Mouse (Mus musculus) R1 (cell line): ENCODE results near the gene Cacna2d4.
"Not testable (repeated sequence)": the region's sequence is repeated elsewhere in the genome, so short reads cannot be mapped to it uniquely, and the experiment has no call there.

Experiments
- DNase-seq: peaks from one replicate; pipeline ENCODE4 v3.0.0-alpha.2; 2018; ENCODE audit warnings: low read depth, low spot score

Cacna2d4 gene

DNA sequence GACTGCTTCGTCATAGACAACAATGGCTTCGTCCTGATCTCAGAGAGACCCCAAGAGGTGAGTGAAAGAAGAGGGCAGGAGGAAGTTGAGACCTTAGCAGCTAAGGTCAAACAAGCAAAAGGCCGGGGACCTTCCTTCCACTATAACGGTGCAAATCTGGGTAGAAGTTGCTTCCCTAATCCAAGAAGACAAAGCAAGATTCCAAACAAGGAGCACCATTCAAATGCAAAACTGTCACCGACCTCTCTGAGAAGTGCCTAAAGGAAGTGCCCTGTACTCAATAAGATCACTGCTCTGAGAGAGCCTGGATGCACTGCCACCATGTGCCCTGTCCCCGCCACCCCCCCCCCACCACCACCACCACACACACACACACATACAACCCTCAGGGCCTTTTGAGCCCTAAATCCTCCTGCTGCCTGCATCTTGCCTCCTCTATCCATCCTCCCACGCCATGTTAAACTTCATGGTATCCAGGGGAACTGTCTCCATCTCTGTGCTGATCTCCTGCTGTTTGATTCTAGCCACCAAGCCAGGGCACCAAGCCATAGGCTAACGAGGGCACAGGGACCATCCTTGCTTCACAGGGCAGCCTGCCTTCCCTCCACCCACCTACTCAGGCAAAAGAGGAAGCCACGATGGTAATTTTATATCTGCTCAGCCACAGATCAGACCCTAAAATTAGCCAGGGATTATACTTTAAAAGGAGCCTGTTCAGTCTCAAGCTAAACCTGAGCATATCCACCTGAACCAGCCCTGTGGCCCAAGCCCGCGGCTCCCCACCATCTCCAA lies 102.0 kb downstream of the Cacna2d4 start:
- DNase-seq: peak; percentile 84

DNA sequence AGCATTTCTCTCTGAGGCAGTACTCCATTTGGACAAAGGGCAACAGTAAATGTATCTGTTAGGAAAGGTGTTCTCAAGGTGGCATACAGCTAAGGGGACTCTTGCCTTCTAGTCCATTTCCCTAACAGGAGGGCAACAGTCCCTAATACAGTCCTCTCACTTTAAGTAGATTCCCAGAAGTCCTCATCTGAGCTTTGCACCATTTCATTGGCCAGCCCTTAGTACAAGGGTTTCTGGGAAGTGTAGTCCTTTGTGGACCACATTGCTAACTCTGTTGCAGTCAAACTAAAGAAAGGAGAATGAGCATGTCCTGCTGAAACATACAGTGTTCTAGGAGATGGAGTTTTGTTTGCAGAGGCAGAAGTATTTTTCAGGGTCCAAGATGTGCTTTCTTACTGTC lies 105.1 kb downstream of the Cacna2d4 start:
- peak; percentile 56 for DNase-seq

DNA sequence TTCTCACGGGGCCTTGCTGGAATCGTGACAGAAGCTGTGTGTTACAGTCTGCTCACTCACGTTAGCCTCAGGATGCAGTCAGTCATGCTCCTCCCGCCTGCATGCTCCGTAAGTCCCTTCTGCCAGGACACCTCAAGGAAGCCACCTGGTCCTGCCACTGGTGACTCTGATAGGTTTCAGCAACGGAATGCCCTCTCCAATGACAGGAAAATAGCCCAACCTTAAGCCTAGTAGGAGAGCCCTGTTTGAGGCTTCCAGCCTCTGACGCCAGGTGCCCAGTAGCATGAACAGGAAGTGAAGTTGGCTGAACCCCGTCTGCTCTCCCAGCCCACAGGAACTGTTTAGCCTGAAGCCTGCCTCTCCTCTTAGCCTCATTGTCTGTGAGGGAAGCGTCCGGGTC lies 109.9 kb downstream of the Cacna2d4 start:
- no peak for DNase-seq

DNA sequence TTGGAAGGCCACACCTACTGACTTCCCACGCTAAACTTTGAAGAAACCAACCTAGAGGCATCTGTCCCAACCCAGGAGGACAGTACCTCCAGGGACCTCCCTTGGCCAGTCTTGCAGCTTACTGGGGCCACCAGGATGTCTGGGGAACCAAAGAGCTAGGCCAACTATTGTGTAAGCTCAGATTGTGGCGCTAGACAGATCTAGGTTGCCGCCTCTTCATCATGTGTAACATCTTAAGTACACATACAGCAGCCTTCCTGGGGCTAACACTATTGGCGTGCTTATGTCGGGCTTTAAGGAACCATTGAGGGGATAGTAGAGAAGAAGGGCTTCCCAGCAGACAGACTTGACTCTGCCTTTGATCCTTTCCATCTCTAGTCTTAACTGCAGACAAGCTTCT lies 111.5 kb downstream of the Cacna2d4 start:
- no peak for DNase-seq

DNA sequence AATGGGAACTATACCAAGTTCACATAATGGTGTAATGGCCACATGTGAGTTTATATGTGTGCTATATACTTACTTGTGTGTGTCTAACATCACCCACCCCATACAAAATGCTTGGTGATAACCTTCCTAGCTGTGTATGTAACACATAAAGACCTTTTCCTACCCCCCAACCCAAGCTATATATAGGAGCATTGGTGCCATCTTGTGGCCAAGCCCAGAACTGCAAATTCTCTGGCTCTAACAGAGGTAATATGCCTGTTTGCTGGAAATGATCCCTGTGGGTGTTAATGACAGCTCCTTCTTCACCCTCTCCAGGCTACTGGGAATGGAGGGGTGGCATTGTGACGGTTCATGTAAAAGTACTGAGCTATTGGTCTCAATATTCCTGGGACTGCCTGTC lies 111.9 kb downstream of the Cacna2d4 start:
- DNase-seq: peak; percentile 74

DNA sequence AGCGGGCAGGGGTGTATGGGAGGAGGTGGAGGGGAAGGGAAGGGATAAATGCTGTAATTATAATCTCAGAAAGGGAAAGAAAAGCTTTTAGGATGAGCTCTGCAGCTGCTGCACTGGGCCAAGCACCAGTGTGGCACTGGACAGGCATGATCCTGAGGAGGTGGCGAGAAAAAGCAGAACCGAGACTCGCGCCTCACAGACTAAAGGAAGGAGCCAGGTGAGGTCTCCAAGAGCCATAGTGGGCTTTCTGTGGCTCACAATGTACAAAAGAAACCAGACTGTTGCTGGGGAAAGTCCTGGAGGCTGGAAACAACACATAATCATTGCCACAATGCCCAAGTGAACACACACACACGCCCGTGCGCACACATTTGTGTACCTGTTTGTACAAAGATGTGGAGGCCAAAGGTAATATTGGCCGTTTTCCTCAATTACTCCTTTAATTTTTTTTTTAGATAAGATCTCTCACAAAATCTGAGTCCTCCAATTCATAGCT lies 114.4 kb downstream of the Cacna2d4 start:
- DNase-seq: no peak

DNA sequence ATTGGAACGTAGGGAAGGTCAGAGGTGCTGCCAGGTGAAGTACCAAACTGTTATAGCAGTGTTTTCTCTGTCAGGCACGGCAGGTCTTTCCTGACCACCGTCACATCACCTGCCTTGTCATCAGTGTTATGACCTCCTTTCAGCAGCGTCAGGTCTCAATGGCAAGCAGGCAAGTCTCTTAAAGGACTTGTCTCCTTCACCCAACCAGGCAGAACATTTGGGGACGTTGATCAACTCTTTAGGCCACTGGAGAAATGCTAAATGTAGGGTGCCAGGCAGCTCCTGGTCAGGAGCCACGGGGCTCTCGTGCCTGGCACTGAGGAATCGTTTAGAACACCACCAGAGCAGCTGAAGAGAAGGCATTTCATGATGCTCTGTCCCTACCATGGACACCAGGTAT lies 115.3 kb downstream of the Cacna2d4 start:
- DNase-seq: no peak

DNA sequence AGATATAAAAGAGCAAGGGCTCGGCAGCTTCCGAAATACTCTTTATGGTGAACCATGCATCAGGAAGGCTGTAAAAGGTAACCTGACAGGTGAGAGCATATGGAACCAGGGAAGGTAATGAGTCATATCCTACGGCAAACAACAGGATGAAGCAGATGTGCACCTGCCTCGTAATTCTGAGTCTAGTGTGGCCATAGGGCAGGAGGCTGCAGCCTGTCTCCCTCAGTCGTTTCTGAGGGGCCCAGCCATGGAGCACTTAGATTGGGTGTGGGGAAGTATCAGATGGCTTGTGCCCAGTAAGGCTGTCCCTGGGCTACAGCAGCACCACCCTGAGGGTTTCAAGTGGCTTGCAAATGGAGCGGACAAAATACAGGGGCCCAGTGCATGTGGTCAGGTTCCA lies 116.2 kb downstream of the Cacna2d4 start:
- DNase-seq: no peak

DNA sequence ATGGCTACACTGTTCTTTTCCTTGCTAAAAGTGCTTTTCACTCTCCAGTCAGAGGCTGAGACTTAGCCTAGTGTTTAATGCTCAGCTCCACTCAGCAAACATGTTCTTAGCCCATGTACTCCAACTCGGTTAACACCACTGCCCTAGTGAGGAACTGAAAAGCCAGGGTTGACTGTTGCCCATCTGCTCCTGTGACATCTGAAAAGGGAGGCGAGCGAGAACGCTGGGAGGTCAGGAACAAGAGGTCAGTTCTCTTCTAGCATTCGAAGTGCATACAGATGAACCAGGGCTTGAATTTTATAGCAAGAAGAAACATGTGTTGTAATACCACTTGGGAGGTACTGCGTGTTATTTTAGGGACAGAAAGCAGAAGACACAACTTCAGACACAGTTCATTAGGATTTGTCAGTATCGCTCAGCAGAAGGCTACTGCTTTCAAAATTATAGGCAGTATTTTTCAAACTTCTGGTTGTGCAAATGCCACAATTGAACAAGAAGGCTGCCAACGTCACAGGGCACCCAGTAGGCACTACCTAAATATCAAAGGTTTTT lies 121.8 kb downstream of the Cacna2d4 start:
- DNase-seq: no peak

DNA sequence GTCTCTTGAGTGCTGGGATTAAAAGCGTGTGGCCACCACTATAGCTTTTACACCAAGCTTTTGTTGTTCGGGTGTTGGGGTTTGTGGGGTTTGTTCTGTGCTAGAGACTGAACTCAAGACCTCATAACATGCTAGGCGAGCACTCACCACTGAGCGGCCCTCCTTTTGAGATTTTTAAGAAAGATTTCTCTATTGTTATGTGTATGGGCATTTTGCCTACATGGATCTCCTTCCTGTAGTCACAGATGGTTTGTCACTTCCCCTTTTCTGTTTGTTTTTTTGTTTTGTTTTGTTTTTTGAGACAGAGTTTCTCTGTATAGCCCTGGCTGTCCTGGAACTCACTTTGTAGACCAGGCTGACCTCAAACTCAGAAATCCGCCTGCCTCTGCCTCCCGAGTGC lies 123.9 kb downstream of the Cacna2d4 start:
- DNase-seq: not testable (repeated sequence)

DNA sequence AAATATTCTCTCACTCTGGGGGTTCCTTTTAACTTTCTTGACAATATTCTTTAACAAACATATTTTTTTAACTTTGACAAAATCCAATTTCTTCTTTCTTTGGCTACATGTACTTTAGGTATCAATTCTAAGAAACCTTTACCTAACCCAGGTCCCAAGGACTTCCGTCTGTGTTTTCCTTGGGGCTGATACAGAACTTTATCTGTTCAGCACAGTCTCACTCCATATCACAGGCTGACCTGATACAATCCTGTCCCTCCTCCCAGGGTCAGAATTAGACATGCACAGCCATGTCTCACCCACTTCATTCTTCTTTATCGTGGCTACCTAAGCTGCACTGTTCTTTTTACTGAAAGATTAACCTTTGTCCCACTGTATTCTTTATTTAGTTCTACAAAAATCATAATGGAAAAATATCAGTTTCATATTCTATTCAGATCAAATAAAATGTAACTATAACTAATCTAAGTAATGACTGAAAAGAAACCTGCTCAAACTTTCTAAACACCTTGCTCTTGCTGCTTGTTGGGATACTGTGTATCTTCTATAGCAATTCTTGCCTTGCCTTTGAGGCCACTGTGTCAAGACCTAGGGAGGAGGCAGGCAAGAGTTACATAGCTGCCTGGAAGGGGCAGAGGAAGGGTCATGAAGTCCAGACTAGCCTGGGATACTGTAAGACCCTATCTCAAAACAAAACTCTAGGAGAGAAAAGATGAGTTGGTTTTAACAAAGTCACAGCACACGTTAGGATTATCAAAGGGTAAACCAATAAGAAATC lies 124.8 kb downstream of the Cacna2d4 start:
- DNase-seq: no peak

DNA sequence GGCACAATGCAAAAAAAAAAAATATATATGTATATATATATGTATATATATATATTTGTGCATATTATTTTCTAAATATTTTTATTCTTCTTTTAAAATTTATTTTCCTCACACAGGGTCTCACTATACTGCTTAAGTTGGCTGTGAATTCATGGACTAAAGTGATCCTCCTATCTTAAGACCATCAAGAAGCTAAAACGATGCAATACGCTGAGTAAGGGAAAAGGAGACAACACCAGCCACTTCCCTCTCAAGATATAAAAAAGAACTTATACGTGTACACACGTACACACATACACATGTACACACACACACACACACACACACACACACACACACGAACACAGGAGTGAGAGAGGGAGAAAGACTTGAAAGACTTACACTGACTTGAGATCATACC lies 127.3 kb downstream of the Cacna2d4 start:
- DNase-seq: no peak

DNA sequence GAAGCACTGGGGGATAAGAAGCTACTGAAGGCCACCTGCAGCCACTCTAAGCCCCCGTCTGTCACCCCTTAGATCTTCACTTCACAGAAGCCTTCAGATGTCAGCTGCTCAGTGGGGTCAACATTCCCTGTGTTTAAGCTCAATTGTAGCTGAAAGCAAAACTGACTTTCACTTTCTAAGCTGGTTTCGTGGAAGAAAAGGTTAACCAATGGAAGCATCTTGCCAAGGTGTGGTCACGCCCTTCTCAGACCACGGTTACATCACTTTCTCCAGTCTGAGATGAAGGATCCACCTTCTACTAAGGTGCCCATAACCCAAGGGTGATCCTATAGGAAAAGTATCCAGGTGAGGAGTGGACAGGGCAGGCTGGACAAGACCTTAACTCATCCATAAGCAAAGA lies 130.5 kb downstream of the Cacna2d4 start:
- DNase-seq: not testable (repeated sequence)

DNA sequence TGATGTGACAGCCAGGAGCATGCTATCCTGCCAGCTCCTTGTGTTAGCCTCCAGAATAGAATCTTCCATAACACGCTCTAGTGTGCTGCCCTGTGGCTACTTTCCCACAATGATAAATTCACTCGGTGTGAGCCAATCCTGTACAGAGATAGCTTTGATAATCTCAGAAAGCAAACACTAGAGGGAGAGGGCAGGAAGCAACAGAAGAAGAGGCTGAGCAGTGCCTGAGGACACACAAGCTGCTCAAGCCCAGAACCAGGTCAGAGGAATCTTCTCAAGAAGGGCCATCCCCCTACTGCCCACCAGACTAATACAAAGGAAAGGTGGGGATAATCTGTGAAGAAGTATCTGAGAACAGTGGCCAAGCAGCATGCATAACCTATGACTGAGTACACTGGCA lies 131.1 kb downstream of the Cacna2d4 start:
- DNase-seq: no peak

DNA sequence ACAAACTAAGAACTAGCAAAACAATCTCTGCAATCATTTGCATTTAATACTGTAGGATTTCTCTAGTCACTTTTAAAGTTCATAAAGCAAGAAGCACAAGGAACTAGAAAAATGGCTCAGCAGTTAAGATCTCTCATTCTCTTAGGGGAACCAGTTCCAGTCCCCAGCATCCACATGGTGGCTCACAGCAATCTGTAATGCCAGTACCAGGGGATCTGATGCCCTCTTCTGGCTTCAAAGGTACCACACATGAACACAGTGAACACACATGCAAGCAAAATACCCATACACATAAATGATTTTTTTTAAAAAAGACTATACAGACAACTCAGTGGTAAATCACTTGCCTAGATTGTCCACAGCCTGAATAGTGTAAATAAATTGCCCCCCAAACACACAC lies 135.3 kb downstream of the Cacna2d4 start:
- no peak for DNase-seq

DNA sequence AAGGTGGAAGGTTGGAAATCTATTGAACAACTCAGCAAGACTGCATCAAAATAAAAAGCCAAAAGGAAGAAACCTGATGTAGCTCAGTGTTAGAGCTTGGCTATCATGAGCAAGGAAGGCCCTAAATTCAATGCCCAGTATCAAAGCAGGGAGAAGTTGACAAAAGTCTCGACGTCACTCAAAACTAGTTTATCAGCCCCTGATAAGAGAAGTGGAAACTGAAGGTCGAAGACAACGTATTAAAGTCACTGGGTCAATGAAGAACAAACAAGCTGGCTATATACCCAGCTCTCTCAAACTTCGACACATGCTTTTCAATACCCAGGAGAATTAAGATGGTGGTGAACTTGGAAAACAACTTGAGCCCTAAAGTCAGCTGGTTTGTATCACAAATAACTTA lies 135.9 kb downstream of the Cacna2d4 start:
- DNase-seq: no peak

DNA sequence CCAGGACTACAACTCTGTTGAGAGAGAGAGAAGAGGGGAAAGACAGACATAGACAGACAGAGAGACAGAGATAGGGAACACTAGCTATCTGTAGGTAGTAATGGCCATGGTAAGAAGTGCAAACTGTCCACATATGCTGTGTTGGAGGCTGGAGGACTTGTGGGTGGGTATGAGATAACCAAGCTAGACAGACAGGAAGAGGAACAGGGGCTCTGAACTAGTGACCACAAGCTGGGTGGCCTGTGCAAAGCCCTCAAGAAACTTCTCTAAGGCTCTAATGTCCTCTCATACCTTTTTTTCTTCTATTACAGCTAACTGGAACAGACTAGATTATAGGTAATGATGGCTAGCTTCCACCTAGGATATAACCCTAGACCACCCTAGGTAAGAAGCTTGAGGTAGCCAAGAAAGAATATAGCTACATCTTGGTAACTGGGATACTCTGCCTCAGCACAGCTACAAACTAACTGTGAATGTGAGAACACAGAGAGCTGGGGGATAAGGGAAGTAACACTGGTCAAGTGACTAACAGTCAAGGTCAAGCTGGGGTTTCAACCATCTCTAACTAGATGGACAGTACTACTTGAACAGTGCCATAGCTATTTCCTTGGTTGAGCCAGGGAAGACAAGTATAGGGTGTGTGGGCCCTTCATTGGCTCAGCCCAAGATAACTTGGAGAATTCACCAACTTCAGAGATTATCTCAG lies 136.8 kb downstream of the Cacna2d4 start:
- DNase-seq: no peak

DNA sequence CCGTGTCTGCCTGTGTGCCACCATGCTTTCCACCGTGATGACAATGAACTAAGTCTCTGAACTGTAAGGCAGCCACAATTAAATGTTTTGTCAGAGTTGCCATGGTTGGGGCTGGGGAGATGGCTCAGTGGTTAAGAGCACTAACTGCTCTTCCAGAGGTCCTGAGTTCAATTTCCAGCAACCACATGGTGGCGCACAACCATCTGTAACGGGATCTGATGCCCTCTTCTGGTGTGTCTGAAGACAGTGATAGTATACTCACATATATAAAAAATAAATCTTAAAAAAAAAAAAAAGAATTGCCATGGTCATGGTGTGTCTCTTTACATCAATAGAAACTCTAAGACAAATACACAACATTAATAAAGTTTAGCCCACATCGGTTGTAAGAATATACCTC lies 138.7 kb downstream of the Cacna2d4 start:
- no peak for DNase-seq

DNA sequence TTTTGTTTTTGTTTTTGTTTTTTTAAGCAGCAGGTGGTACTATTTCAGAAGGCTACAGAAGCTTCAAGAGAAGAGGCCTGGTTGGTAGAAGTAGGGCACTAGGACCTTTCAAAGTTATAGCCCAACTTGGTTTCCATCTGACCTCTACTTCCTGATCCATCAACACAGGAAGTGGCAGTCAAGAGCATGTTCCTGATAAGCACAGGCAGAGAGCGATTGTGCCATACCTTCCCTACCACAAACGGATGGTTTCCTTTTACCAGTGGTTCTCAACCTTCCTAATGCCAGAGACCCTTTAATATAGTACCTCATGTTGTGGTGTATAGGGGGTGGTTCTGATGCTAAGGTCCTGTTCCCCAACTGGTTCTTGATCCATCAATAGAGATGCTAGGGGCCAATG lies 141.3 kb downstream of the Cacna2d4 start:
- no peak for DNase-seq

DNA sequence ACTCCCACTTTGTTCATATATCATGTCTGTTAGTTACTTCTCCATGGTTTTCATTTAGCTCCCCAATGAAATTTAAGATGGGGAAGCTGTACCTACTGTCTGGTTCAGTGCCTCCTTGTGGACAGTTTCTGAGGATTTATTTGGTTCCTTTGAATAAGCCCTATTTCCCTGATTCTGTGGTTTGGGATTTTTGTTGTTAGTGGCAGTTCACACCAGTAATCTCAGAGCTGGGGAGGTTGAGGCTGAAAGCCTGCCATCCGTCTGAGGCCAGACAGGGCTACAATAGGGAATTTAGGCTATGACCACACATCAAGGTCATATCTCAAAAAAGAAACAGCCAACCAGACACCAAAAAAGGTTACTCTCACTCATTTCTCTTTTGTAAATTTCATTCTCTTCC lies 142.3 kb downstream of the Cacna2d4 start:
- no peak for DNase-seq

DNA sequence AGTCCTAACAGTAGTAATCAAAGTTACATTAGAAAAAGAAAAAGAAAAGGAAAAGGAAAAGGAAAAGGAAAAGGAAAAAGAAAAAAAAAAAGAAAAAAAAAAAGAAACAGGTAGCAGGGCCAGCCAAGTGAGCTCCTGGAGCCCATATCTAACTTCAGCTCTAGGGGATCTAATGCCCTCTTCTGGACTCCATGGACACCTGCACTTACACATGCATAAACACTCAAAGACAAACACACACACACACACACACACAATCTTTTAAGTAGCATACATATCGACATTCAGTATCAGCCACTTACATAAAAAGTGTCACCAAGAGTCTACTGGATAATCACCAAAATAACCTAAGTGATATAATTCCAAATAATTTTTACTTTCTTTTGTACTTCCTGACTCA lies 149.3 kb downstream of the Cacna2d4 start:
- peak; percentile 26 for DNase-seq

DNA sequence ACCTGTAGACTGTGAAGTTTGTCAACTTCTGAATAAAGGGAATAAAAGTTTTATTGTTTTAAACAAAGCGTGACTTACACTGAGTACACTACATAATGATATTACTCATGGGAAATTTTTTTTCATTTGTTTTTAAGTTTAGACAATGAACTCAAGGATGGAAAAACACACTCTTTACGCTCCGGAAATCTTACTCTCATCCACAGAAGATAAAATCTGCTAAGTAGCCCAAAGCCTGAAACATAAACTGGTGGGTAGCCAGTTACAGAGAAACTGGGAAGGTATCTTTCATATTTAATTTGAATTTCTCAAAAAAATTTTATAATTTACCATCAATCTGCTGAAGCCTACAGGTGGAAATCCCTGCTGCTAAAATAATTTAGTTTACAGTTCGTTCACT lies 150.1 kb downstream of the Cacna2d4 start:
- DNase-seq: no peak
